Mouse (Mus musculus): ENCODE data around the gene Tmem59.
A peak's percentile ranks its signal among the peaks of the same experiment; 100 is the strongest.

Gene Tmem59

DNA sequence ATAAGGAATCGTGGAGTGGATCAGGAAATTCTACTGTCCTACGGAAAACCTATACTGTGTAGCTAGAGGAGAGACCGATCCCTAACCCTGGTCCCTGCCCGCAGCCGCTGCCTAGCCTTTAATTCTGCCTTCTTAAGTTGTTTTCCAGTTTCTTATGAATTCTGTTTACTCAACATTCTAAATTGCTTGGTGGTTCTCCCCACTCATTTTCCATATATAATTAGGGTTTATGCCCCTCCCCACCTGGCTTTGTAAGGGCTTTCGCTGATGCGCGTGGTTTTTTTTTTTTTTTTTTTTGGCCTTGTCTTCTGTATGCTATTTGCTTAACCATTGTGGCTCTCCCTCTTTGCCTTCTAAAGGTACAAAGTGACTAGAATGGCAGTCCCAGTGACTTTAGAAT, 1.4 kb downstream of the Tmem59 start:
- no peak for DNase-seq (ENCODE audit: low read depth, low spot score)

GRCm38 (mm10) chr4:107180746-107181145, 2.5 kb downstream of the Tmem59 start:
- no peak for DNase-seq (ENCODE audit: low read depth, low spot score)

DNA sequence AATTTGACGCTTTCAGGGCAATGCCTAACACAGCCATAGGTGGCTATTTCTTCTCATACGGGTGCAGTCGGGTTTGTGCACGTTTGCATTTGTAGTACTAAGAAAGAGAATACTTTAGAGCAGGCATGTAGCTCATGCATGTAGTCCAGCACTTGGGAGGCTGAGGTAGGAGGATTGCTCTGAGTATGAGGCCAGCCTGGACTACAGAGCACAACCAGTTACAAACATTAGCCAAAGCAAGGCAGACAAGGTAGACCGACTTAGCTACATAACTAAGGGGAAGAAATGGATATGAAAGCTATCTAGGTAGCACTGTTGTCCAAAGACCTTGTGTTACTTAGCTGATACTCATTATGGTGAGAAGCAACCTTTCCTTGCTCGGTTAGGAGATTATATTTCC, 3.7 kb downstream of the Tmem59 start:
- no peak for DNase-seq (ENCODE audit: low read depth, low spot score)

DNA sequence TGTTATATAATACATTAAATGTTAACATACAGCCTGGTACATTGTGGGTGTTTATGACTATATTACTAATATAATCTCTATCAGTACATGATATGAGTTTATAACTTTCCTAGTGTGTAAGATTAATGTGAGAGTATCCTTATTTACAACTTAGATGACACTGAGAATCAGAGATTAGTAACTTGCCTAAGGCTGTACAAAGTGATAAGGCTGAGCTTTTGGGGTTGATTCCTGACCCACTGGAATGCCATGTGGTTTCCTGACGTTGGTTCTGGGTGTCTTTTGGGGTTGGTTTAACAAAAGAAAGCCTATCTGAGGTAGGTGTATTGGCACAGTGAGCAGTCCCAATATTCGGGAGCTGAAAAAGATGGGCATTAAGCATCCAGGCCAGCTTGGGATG, 4.6 kb downstream of the Tmem59 start:
- DNase-seq (ENCODE audit: low read depth, low spot score): no peak

- DNase-seq (ENCODE audit: low read depth, low spot score): no peak
Observed at GRCm38 (mm10) chr4:107183203-107183602, 5.0 kb downstream of the Tmem59 start.

- no peak for DNase-seq (ENCODE audit: low read depth, low spot score)
Observed at GRCm38 (mm10) chr4:107185703-107186102, 7.5 kb downstream of the Tmem59 start.

- no peak for DNase-seq (ENCODE audit: low read depth, low spot score)
Observed at GRCm38 (mm10) chr4:107193841-107194240, 15.6 kb downstream of the Tmem59 start.

GRCm38 (mm10) chr4:107196454-107196853, 18.3 kb downstream of the Tmem59 start:
- DNase-seq (ENCODE audit: low read depth, low spot score): no peak

GRCm38 (mm10) chr4:107198072-107198471, 19.9 kb downstream of the Tmem59 start:
- no peak for DNase-seq (ENCODE audit: low read depth, low spot score)

GRCm38 (mm10) chr4:107201779-107202178, 23.6 kb downstream of the Tmem59 start:
- no peak for DNase-seq (ENCODE audit: low read depth, low spot score)

- no peak for DNase-seq (ENCODE audit: low read depth, low spot score)
Observed at GRCm38 (mm10) chr4:107203001-107203400, 24.8 kb downstream of the Tmem59 start.

- no peak for DNase-seq (ENCODE audit: low read depth, low spot score)
Observed at GRCm38 (mm10) chr4:107207016-107207415, 28.8 kb downstream of the Tmem59 start.

- DNase-seq (ENCODE audit: low read depth, low spot score): no peak
Observed at GRCm38 (mm10) chr4:107208880-107209279, 30.7 kb downstream of the Tmem59 start, which contains the start of gene Ldlrad1. Gene Ldlrad1, plus strand, starts transcription at chr4:107209180.

DNA sequence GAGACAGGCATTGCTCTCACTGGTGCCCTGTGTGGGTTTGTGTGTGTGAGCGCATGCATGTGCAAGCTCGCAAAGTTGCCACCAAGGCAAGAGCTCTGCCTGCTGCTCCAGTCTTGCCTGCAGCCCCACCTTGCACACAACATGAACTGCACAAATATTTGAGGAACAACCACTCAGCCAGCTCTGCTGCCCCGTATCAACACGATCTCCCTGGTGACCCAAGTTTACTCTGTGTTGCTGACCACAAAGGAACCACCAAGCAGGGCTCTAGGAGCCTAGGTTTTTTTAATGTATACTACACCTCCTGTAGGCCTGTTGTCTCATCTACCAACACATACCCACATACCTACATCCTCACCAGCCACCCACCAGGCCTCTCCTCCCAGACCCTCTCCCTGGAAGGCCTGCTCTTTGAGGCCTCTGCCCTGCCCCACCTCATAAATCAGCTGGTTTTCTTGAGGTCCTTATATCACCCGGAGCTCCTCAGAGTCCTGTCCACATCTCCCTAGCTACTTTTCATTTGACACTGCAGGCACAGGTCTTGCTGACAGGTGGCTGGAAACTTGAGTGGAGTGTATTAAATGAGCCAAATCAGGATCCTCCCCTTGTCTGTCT, 32.4 kb downstream of the Tmem59 start:
- no peak for DNase-seq (ENCODE audit: low read depth, low spot score)

DNA sequence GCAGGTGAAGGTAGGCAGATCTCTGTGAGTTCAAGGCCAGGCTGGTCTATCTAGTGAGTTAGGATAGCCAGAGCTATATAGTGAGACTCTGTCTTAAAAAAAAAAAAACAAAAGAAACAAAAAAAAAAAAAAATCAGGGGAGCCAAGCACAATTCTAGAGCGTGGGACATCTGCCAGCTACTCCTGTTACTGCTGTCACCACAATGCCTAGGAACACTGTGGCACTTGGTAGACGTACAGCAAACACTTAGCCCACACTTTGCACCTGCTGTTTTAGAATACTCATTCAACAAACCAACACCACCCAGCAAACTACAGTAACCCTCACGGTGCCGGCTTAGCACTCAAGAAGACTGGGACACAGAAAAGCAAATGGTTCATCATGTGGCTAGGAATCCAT, 33.3 kb downstream of the Tmem59 start:
- DNase-seq (ENCODE audit: low read depth, low spot score): peak; percentile 47

DNA sequence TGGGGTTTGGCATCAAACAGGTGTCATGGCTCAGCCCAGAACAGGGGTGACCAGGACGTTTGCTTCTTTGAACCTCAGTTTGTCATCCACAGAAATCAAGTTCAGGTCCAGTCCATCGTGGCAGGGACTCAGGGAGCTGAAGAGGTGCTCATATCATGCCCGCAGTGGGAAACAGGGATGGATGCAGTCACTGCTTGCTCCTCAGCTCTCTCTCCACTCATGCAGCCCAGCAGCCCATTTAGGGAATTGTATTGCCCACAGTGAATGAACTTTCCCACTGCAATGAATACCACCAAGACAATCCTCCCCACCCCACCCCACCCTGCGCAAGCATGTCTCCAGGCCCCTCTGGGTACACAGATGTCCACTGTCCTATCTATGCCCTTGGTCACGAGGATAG, 33.7 kb downstream of the Tmem59 start:
- no peak for DNase-seq (ENCODE audit: low read depth, low spot score)

DNA sequence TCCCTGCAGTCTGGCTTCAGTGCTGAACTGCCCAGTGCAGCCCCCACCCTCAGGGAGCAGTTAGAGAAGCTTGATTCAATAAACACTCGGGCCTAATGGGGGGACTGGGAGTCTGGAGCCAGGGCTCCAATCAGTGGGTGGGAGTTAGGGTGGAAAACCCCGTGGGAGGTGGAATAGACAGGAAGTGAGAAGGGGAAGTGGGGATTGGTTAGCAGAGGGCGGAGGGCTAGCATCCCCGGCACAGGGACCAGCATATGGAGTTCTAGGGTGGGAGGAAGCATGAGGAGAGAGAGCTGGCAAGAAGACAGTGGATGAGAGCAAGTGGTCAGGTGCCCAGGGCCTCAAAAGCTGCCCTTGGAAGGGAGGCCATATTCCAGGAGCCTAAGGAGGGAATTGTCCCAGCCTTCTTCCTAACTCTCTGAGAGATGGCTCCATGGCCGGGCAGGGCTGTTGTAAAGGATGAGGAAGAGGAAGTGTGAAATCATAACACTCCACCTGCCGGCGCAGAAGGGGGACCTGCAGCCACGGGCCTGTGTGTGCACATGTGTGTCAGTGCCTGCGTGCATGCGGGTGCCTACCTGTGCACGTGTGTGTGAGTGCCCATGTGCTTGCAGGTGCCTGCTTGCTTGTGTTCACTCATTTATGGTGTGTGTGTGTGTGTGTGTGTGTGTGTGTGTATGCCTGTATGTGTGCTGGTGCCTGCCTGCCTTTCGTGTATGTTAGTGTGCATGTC, 35.2 kb downstream of the Tmem59 start:
- no peak for DNase-seq (ENCODE audit: low read depth, low spot score)

DNA sequence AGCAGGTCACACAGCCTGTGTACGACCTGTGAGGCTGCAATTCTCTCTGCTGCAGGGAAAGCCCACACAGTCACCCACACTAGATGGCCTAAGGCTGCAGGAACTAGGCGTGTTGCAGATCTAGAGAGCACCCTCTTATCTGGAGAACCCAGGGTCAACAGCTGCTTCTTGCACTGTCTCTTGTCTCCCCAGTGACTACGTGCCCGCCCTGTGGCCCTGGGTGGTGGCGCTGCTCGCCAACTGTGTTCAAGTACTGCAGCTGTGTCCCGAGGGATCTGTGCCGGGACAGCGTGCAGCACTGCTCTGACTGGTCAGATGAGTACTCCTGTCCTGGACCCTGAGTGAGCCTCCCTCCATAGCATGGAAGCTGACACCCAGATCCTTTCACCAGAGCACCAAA, 39.4 kb downstream of the Tmem59 start:
- DNase-seq (ENCODE audit: low read depth, low spot score): no peak

- no peak for DNase-seq (ENCODE audit: low read depth, low spot score)
Observed at GRCm38 (mm10) chr4:107221524-107221923, 43.3 kb downstream of the Tmem59 start.

DNA sequence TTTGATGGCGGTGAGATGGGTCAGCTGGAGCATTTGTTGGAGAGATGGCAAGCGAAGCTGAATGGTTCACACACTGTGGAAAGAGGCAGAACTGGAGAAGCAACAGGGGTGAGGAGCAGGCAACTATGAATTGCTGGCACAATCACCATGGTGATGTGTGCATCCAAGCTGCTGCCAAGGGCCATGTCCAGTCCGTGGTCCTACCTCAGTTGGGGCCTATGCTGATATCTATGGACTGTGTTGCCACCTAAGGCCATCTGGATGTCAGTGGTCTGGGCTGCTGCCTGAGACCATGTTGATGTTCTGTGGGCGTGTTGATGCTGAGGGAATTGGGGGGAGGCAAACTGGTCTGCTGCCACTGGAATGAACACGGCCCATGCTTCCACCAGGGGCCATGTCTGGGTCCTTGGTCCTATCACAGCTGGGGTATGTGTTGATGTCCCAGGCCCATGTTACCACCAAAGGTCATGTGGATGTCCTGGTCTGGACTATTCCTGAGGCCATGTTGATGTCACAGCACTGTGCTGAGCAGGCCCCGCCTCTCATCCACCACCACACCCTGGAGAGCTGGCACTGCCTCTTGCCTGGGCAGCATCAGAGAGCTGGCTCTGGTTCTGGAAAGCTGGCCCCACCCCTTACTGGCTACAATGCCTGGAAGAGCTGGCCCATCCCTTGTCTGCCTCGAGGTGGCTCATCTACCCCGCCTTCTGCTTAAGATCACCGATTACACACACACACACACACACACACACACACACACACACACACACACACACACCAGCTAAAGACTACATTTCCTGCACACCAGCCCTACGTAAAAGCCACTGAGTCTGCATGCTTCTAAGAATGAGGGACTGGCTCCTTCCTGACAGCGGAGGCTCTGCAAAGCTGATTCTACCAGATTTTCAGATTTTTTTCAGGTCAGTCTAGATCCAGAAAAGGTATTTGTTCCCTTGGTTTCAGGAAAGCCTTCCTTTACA, 45.3 kb downstream of the Tmem59 start:
- DNase-seq (ENCODE audit: low read depth, low spot score): no peak

DNA sequence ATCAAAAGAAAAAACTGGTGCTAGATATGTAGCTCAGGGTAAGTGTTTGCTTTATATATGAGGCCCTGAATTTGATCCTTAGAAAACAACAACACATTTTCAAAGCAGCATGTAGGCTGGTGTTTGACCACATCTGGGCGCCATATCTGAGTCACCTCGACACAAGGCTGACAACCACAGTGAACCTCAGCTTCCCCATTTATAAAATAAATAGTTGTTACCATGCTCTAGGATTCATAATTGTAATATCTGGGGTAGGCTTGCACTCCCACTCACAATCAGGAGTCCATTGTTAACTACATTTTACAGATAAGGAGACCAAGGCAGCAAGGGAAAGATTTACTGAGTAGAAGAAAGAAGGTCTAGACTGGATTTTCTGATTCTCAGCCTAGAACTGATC, 48.1 kb downstream of the Tmem59 start:
- DNase-seq (ENCODE audit: low read depth, low spot score): no peak

GRCm38 (mm10) chr4:107232219-107232618, 54.0 kb downstream of the Tmem59 start:
- no peak for DNase-seq (ENCODE audit: low read depth, low spot score)
